Mouse (Mus musculus) bone marrow, adult 2 months (tissue): Measurements from ENCODE around the gene Slc17a5. TPM values are rescaled to one million over a fixed set of nuclear protein-coding genes. Genes with fewer than 3 reads are reported as not detected.
"Not testable (repeated sequence)": the region's sequence is repeated elsewhere in the genome, so short reads cannot be mapped to it uniquely, and the experiment has no call there.

Experiments
- H3K27ac ChIP-seq: fragments of 200-500 bp; 2 replicates; pipeline ENCODE4 v1.5.1; 2012; ENCODE audit warnings: low read depth, mild to moderate bottlenecking, control low read depth, inconsistent platforms, low read length; ENCODE audit not compliant: control insufficient read depth, poor library complexity, insufficient read depth
- H3K4me1 ChIP-seq: fragments of 200-500 bp; 2 replicates; pipeline ENCODE4 v1.6.1; 2011; ENCODE audit warnings: low read length; ENCODE audit not compliant: control insufficient read depth, insufficient read depth
- H3K4me3 ChIP-seq: fragments of 200-500 bp; replicated peaks from 2 replicates; pipeline ENCODE3; 2011; ENCODE audit warnings: mild to moderate bottlenecking, low read depth, low read length, control low read depth; ENCODE audit not compliant: control insufficient read depth
- CTCF ChIP-seq: fragments of 200-500 bp; IDR thresholded peaks from 2 replicates; pipeline ENCODE4 v1.5.1; 2011; ENCODE audit warnings: low read length, control low read depth; ENCODE audit not compliant: control insufficient read depth, insufficient read depth
- POLR2A ChIP-seq: fragments of 200-500 bp; IDR thresholded peaks from 2 replicates; pipeline ENCODE4 v1.6.1; 2011; ENCODE audit warnings: low read depth, mild to moderate bottlenecking, control low read depth, low read length, borderline replicate concordance; ENCODE audit not compliant: control insufficient read depth
- WGBS: fragments of 180-500 bp; shearing (Covaris S2); methylation state at CpG from one replicate; pipeline ENCODE4 v1.1.7; 2018; 5-methylcytosine and 5-hydroxymethylcytosine counted together
- polyA plus RNA-seq: library from polyadenylated mRNA; stranded (reverse); fragments of >200 nt; gene quantifications from 2 replicates; pipeline ENCODE4 v1.2.4, GENCODE M21; 2011; ENCODE audit warnings: low replicate concordance; ENCODE audit not compliant: missing spikeins, insufficient read depth, insufficient read length

Gene Slc17a5
- polyA plus RNA-seq, 1 experiment, result 2.3 TPM

DNA sequence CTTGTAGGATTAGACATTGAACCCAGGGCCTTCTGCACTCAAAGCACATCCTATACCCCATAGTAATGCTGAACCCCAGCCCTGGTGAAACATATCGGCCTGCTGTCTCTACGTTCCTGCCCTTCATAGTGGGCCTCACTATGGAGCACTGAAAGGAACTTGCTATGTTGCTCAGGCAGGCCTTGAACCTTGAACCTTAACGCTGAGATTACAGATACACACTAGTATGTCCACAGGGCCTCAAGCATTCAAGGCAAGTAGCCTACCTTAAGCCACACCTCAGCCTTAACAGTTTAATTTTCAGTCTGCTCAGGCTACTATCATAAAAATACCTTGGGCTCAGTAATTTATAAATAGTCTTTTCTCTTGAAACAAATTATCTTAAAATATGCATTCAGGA is 95.6 kb downstream of the Slc17a5 start:
- TF ChIP-seq CTCF (no peak), POLR2A (no peak)
- Histone ChIP-seq H3K27ac (no peak overlapping the region), H3K4me3 (no peak overlapping the region), H3K4me1 (no peaks in the 10 kb centered on the region)
- 92% methylated on average over 3 of the region's 3 CpGs for WGBS

- 81% methylated on average over 3 of the region's 3 CpGs for WGBS
- H3K4me1 ChIP-seq, result no peaks in the 10 kb centered on the region
- no peak overlapping the region for H3K27ac ChIP-seq
- H3K4me3 ChIP-seq, result no peak overlapping the region
- no peak for TF ChIP-seq POLR2A
Observed at GRCm38 (mm10) chr9:78491169-78491568, 96.7 kb downstream of the Slc17a5 start.

GRCm38 (mm10) chr9:78488890-78489420 is 98.9 kb downstream of the Slc17a5 start, which contains the start of gene Eef1a1:
Gene Eef1a1, minus strand, starts transcription at chr9:78489151.
- H3K4me3 ChIP-seq, result peak within 1 kb of the TSS; percentile 55
- under 1% methylated on average over 19 of the region's 20 CpGs for WGBS
- no peak for TF ChIP-seq CTCF
- no peak for TF ChIP-seq POLR2A
- H3K27ac ChIP-seq, result no peak within 1 kb of the TSS
- no peaks in the 10 kb centered on the region for H3K4me1 ChIP-seq

GRCm38 (mm10) chr9:78488021-78488420 is 99.8 kb downstream of the Slc17a5 start:
- 88% methylated on average over 5 of the region's 5 CpGs for WGBS
- not testable (repeated sequence) for H3K4me3 ChIP-seq, H3K4me1 ChIP-seq, H3K27ac ChIP-seq

Other genes starting within 250 kb of the Slc17a5 start
- 4.3 TPM in 1 of 2 replicates, not detected in the other for gene Gsta2, start 232.3 kb downstream of the Slc17a5 start, polyA plus RNA-seq
- gene Dppa5a, start 219.9 kb downstream of the Slc17a5 start, polyA plus RNA-seq, result 921 TPM in 1 of 2 replicates, not detected in the other
- 6.3 TPM in 1 of 2 replicates, not detected in the other for gene Ooep, start 209.3 kb downstream of the Slc17a5 start, polyA plus RNA-seq
- gene Ddx43, start 192.3 kb downstream of the Slc17a5 start, polyA plus RNA-seq, result not detected in 2 replicates
- gene Cgas, start 144.8 kb downstream of the Slc17a5 start, polyA plus RNA-seq, result 3.1 and 4.7 TPM in 2 replicates
- gene Mto1, start 139.8 kb downstream of the Slc17a5 start, polyA plus RNA-seq, result 10.2 and 24.4 TPM in 2 replicates
- gene Gm17324, start 139.3 kb downstream of the Slc17a5 start, polyA plus RNA-seq, result not detected in 2 replicates
- gene Eef1a1, start 98.9 kb downstream of the Slc17a5 start, polyA plus RNA-seq, result 2,479 and 3,710 TPM in 2 replicates
- 0.85 TPM in 1 of 2 replicates, not detected in the other for gene Cd109, start 27.5 kb upstream of the Slc17a5 start, polyA plus RNA-seq